Mouse (Mus musculus): ENCODE data around the gene Cntnap2.
"Not testable (repeated sequence)": the region's sequence is repeated elsewhere in the genome, so short reads cannot be mapped to it uniquely, and the experiment has no call there.

Gene Cntnap2

GRCm38 (mm10) chr6:47259626-47260114 lies 2200.5 kb downstream of the Cntnap2 start:
- no peak for DNase-seq

GRCm38 (mm10) chr6:47267236-47267635 lies 2208.1 kb downstream of the Cntnap2 start:
- no peak for DNase-seq

GRCm38 (mm10) chr6:47269455-47269854 lies 2210.3 kb downstream of the Cntnap2 start:
- DNase-seq, result no peak

GRCm38 (mm10) chr6:47271576-47271975 lies 2212.4 kb downstream of the Cntnap2 start:
- DNase-seq, result no peak

GRCm38 (mm10) chr6:47272606-47273575 lies 2213.7 kb downstream of the Cntnap2 start:
- no peak for DNase-seq

- DNase-seq, result no peak
Measured at GRCm38 (mm10) chr6:47275065-47275464, 2215.9 kb downstream of the Cntnap2 start.

- no peak for DNase-seq
Measured at GRCm38 (mm10) chr6:47279183-47279582, 2220.0 kb downstream of the Cntnap2 start.

- no peak for DNase-seq
Measured at GRCm38 (mm10) chr6:47281584-47281983, 2222.4 kb downstream of the Cntnap2 start.

GRCm38 (mm10) chr6:47284794-47285193 lies 2225.6 kb downstream of the Cntnap2 start:
- no peak for DNase-seq

GRCm38 (mm10) chr6:47285742-47286141 lies 2226.6 kb downstream of the Cntnap2 start:
- no peak for DNase-seq

- not testable (repeated sequence) for DNase-seq
Measured at GRCm38 (mm10) chr6:47286247-47286967, 2227.2 kb downstream of the Cntnap2 start.

- DNase-seq, result no peak
Measured at GRCm38 (mm10) chr6:47287722-47288121, 2228.6 kb downstream of the Cntnap2 start.

- DNase-seq, result no peak
Measured at GRCm38 (mm10) chr6:47291973-47292372, 2232.8 kb downstream of the Cntnap2 start.

GRCm38 (mm10) chr6:47292437-47292836 lies 2233.3 kb downstream of the Cntnap2 start:
- DNase-seq, result no peak

GRCm38 (mm10) chr6:47294433-47294832 lies 2235.3 kb downstream of the Cntnap2 start:
- DNase-seq, result no peak

GRCm38 (mm10) chr6:47304848-47305490 lies 2245.8 kb downstream of the Cntnap2 start:
- no peak for DNase-seq

GRCm38 (mm10) chr6:47306065-47306798 lies 2247.1 kb downstream of the Cntnap2 start:
- no peak for DNase-seq

- no peak for DNase-seq
Measured at GRCm38 (mm10) chr6:47306954-47307353, 2247.8 kb downstream of the Cntnap2 start.

- peak; percentile 10 to 43 for DNase-seq
Measured at GRCm38 (mm10) chr6:47314507-47315334, 2255.6 kb downstream of the Cntnap2 start.

GRCm38 (mm10) chr6:47315454-47315853 lies 2256.3 kb downstream of the Cntnap2 start:
- DNase-seq, result no peak

GRCm38 (mm10) chr6:47317253-47317652 lies 2258.1 kb downstream of the Cntnap2 start:
- no peak for DNase-seq

All from kidney, postnatal 25 days (tissue).